Mouse (Mus musculus): ENCODE results near the gene Actg1. TPM values are rescaled to one million over a fixed set of nuclear protein-coding genes. Genes with fewer than 3 reads are reported as not detected.

Actg1 gene
- total and polyA plus RNA-seq, 3 experiments = 1,832 to 4,362 (median 2,424) TPM

- Histone ChIP-seq H3K36me3 (replicated peaks in 1 of 2; ENCODE audit: control insufficient read depth in 1 of 2, insufficient read depth in 1 of 2, low read length in 1 of 2) (no peaks in the 10 kb centered on the region), H3K27me3 (replicated peaks) (peaks cover 30% of the 10 kb centered on the region), H3K27ac (ENCODE audit: insufficient read depth, low read depth) (no peak overlapping the region), H3K9me3 (replicated peaks; ENCODE audit: low read length) (peaks cover 3% of the 10 kb centered on the region), H3K4me1 (ENCODE audit: control insufficient read depth in 1 of 2, insufficient read depth in 2 of 2) (peaks cover 3 to 19% of the 10 kb centered on the region in 2 experiments), H3K4me3 (replicated peaks in 1 of 3; ENCODE audit: low read depth in 2 of 3, low read length in 2 of 3, poor library complexity in 1 of 3) (no peak overlapping the region), H3K79me2 (replicated peaks; ENCODE audit: control insufficient read depth, extremely low read depth, insufficient read depth, poor library complexity, severe bottlenecking) (no peaks in the 10 kb centered on the region), H3K4me2 (ENCODE audit: insufficient read depth, low read depth, poor library complexity, severe bottlenecking) (no peak overlapping the region), H3K9ac (ENCODE audit: insufficient read depth, low read depth) (no peak overlapping the region)
- in situ Hi-C loops (cut with MboI; ENCODE audit: low pct_ligation_motif_present, low pct_unique_long_range_greater_than_20kb, low sequenced_read_pairs) (no loop called here), dilution Hi-C loops (cut with MboI; ENCODE audit: extremely low pct_ligation_motif_present, extremely low pct_unique_long_range_greater_than_20kb, low sequenced_read_pairs) (no loop called here)
- DNase-seq (ENCODE audit: extremely low read depth) = no peak
- TF ChIP-seq CTCF (conservative IDR thresholded peaks at IDR 0.05 in 1 of 2, IDR thresholded peaks at IDR 0.05 in 1 of 2; ENCODE audit: low read depth in 2 of 2, low read length in 2 of 2) = no peak
- TF ChIP-seq MAFK (IDR thresholded peaks at IDR 0.05; ENCODE audit: insufficient replicate concordance, low read length) = no peak
- TF ChIP-seq EP300 (IDR thresholded peaks at IDR 0.05; ENCODE audit: low read length) = no peak
- no peak for TF ChIP-seq ZC3H11A (IDR thresholded peaks at IDR 0.05; ENCODE audit: low read depth, low read length)
- no peak for TF ChIP-seq PAX5 (IDR thresholded peaks at IDR 0.05; ENCODE audit: low read length)
- no peak for TF ChIP-seq NRF1 (IDR thresholded peaks at IDR 0.05; ENCODE audit: low read depth, low read length)
- no peak for TF ChIP-seq ZKSCAN1 (IDR thresholded peaks at IDR 0.05; ENCODE audit: borderline replicate concordance, low read depth, low read length)
- TF ChIP-seq CHD2 (IDR thresholded peaks at IDR 0.05; ENCODE audit: low read length) = no peak
- TF ChIP-seq TCF12 (IDR thresholded peaks at IDR 0.05; ENCODE audit: low read depth, low read length) = no peak
- TF ChIP-seq SMC3 (IDR thresholded peaks at IDR 0.05; ENCODE audit: low read depth, low read length) = no peak
- TF ChIP-seq MAZ (IDR thresholded peaks at IDR 0.05; ENCODE audit: low read depth, low read length) = no peak
- no peak for TF ChIP-seq IRF4 (IDR thresholded peaks at IDR 0.05; ENCODE audit: low read depth, low read length)
- TF ChIP-seq CHD1 (IDR thresholded peaks at IDR 0.05; ENCODE audit: low read depth, low read length) = no peak
Measured at GRCm38 (mm10) chr11:120320156-120320555, 28.2 kb downstream of the Actg1 start.

GRCm38 (mm10) chr11:120319310-120319709, 29.0 kb downstream of the Actg1 start:
- no peak overlapping the region for H3K4me2 ChIP-seq (ENCODE audit: insufficient read depth, low read depth, poor library complexity, severe bottlenecking)
- no peak overlapping the region for H3K4me3 ChIP-seq (replicated peaks in 1 of 3; ENCODE audit: low read depth in 2 of 3, low read length in 2 of 3, poor library complexity in 1 of 3)
- no peak overlapping the region for H3K27ac ChIP-seq (ENCODE audit: insufficient read depth, low read depth)
- peaks cover 3% of the 10 kb centered on the region for H3K9me3 ChIP-seq (replicated peaks; ENCODE audit: low read length)
- in situ Hi-C loops (cut with MboI; ENCODE audit: low pct_ligation_motif_present, low pct_unique_long_range_greater_than_20kb, low sequenced_read_pairs) (no loop called here), dilution Hi-C loops (cut with MboI; ENCODE audit: extremely low pct_ligation_motif_present, extremely low pct_unique_long_range_greater_than_20kb, low sequenced_read_pairs) (no loop called here)
- DNase-seq (ENCODE audit: extremely low read depth) = no peak
- peaks cover 5 to 21% of the 10 kb centered on the region in 2 experiments for H3K4me1 ChIP-seq (ENCODE audit: control insufficient read depth in 1 of 2, insufficient read depth in 2 of 2)
- H3K27me3 ChIP-seq (replicated peaks) = peaks cover 39% of the 10 kb centered on the region
- H3K79me2 ChIP-seq (replicated peaks; ENCODE audit: control insufficient read depth, extremely low read depth, insufficient read depth, poor library complexity, severe bottlenecking) = no peaks in the 10 kb centered on the region
- no peak for TF ChIP-seq ELF1 (IDR thresholded peaks at IDR 0.05; ENCODE audit: low read depth, low read length)
- no peak for TF ChIP-seq GABPA (IDR thresholded peaks at IDR 0.05; ENCODE audit: insufficient replicate concordance, low read depth, low read length)
- no peak for TF ChIP-seq ZMIZ1 (IDR thresholded peaks at IDR 0.05; ENCODE audit: low read depth, low read length)
- TF ChIP-seq POLR2A (IDR thresholded peaks at IDR 0.05; ENCODE audit: low read depth, low read length) = no peak
- no peak for TF ChIP-seq E2F4 (IDR thresholded peaks at IDR 0.05; ENCODE audit: insufficient replicate concordance, low read depth, low read length)
- TF ChIP-seq IRF4 (IDR thresholded peaks at IDR 0.05; ENCODE audit: low read depth, low read length) = no peak
- no peak for TF ChIP-seq PAX5 (IDR thresholded peaks at IDR 0.05; ENCODE audit: low read length)
- TF ChIP-seq CHD1 (IDR thresholded peaks at IDR 0.05; ENCODE audit: low read depth, low read length) = no peak
- TF ChIP-seq USF2 (conservative IDR thresholded peaks at IDR 0.05; ENCODE audit: low read depth, low read length) = no peak
- TF ChIP-seq UBTF (IDR thresholded peaks at IDR 0.05; ENCODE audit: low read depth, low read length) = no peak
- no peak for TF ChIP-seq MAZ (IDR thresholded peaks at IDR 0.05; ENCODE audit: low read depth, low read length)
- TF ChIP-seq ZKSCAN1 (IDR thresholded peaks at IDR 0.05; ENCODE audit: borderline replicate concordance, low read depth, low read length) = no peak
- no peak for TF ChIP-seq JUN (IDR thresholded peaks at IDR 0.05; ENCODE audit: insufficient read depth, low read depth, low read length)
- TF ChIP-seq KAT2A (IDR thresholded peaks at IDR 0.05; ENCODE audit: insufficient replicate concordance, low read length) = no peak
- no peak for TF ChIP-seq JUND (conservative IDR thresholded peaks at IDR 0.05; ENCODE audit: low read depth, low read length)
- TF ChIP-seq BHLHE40 (IDR thresholded peaks at IDR 0.05; ENCODE audit: low read depth, low read length) = no peak
- no peak for TF ChIP-seq MXI1 (IDR thresholded peaks at IDR 0.05; ENCODE audit: low read depth, low read length)
- no peaks in the 10 kb centered on the region for H3K36me3 ChIP-seq (replicated peaks in 1 of 2; ENCODE audit: control insufficient read depth in 1 of 2, insufficient read depth in 1 of 2, low read length in 1 of 2)
- H3K9ac ChIP-seq (ENCODE audit: insufficient read depth, low read depth) = no peak overlapping the region

Data from CH12.LX (cell line).